Mouse (Mus musculus) thymus, adult 2 months (tissue): ENCODE measurements around the gene 2010111I01Rik.

Experiments
- CTCF ChIP-seq: fragments of 200-500 bp; IDR thresholded peaks from 2 replicates; pipeline ENCODE4 v1.5.1; 2012; ENCODE audit warnings: mild to moderate bottlenecking, control low read depth, low read length, moderate library complexity, borderline replicate concordance; ENCODE audit not compliant: control insufficient read depth, poor library complexity, insufficient read depth; ENCODE audit errors: extremely low read depth
- POLR2A ChIP-seq: fragments of 200-500 bp; IDR thresholded peaks from 2 replicates; pipeline ENCODE4 v1.6.1; 2012; ENCODE audit warnings: mild to moderate bottlenecking, low read length, control low read depth, moderate library complexity; ENCODE audit not compliant: control insufficient read depth, poor library complexity, insufficient read depth; ENCODE audit errors: extremely low read depth

GRCm38 (mm10) chr13:63286483-63287102 is 321.9 kb downstream of the 2010111I01Rik start:
- no peak for TF ChIP-seq CTCF
- TF ChIP-seq POLR2A: no peak
